1 mouse cellular context compared by ENCODE assay signal in the genomic region with DNA sequence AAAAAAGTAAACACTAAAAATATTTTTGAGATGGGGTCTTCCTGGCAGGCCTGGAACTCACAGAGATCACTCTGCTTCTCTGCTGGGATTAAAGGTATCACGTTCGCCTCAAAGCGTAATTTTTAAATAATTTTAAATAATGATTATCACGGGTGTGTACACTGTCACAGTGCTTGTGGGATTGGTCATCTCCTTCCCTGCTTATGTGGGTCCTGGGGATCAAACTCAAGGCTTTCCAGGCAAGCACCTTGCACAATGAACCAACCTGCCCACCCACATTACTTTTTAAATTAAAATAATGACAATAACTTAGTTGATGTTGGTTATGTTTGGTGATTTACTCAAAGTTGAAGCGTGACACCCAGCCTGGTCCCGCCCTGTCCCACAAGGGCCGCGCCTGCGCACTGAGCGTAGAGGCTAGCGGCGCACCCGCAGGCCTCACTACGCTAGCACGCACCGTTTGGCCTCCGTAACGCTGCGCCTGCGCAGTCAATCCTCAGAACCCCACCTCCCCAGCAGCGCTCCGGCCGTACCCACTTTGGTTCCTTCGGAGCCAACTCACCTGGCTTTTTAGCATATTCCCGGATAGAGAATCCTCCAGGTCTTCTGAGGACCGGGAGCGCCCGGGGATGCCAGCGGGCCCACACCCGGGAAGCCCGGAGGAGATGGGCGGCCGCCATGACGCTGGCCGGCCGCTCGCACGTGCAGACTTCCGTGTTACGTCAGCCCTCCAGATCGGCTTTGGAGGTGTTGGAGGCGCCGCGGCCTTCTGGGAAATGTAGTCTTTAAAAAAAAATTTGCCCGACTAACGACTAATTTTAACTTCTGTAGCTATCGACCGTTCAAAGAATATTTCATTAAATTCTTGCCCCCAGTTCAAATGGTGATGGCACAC.
TF ChIP-seq lines count a peak whose summit lies in the region.

A gene (minus strand): TSS at position 724 of the 895 bp plus-strand sequence.
A gene (plus strand): TSS at position 750 of the 895 bp plus-strand sequence.

TF ChIP-seq in C2C12, 6 proteins besides CTCF, POLR2A, EP300 and RAD21 (continued from another document):
- TF ChIP-seq MAX (IDR thresholded peaks at IDR 0.05) (peak; percentile 96), CEBPB (IDR thresholded peaks at IDR 0.05; ENCODE audit: low read depth) (peak; percentile 24)
TF ChIP-seq in C2C12: peak in this region for 2.
